Mouse (Mus musculus): ENCODE data around the gene Dus3l. TPM values are rescaled to one million over a fixed set of nuclear protein-coding genes. Genes with fewer than 3 reads are reported as not detected.

Gene Dus3l
- total RNA-seq, 2 experiments from 2014 or later: 69.0 to 73.5 TPM

DNA sequence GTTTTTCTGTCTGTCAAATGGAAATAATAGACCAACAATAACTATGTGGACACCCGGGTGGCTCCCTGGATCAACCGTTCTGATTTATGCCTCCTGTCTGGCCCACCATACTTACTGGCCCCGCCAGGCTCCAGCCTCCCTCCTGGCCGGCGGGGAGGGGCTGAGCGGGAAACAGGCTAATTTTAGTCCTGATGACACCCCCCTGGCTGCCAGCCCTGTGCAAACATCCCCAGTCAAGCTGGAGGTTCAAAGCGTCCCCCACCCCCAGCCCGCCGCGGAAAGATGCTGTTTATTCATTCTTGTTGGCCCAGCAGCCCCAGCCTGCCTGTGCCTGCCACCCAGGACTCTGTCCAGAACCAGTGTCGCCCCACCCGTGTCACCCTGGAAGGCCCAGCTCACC, 36.4 kb upstream of the Dus3l start:
- Histone ChIP-seq H3K4me3 (no peak overlapping the region), H3K27ac (no peak overlapping the region)
- intact Hi-C loops (cut with DNase I): no loop called here
- no peak for DNase-seq (ENCODE audit: extremely low spot score in 1 of 2, low spot score in 2 of 2)
- no peak for TF ChIP-seq CTCF (IDR thresholded peaks at IDR 0.05)

GRCm38 (mm10) chr17:56729151-56729550, 35.4 kb upstream of the Dus3l start:
- intact Hi-C loops (cut with DNase I): no loop called here
- DNase-seq (ENCODE audit: extremely low spot score in 1 of 2, low spot score in 2 of 2): no peak
- TF ChIP-seq CTCF (IDR thresholded peaks at IDR 0.05): no peak
- Histone ChIP-seq H3K27ac (no peak overlapping the region), H3K4me3 (no peak overlapping the region)

DNA sequence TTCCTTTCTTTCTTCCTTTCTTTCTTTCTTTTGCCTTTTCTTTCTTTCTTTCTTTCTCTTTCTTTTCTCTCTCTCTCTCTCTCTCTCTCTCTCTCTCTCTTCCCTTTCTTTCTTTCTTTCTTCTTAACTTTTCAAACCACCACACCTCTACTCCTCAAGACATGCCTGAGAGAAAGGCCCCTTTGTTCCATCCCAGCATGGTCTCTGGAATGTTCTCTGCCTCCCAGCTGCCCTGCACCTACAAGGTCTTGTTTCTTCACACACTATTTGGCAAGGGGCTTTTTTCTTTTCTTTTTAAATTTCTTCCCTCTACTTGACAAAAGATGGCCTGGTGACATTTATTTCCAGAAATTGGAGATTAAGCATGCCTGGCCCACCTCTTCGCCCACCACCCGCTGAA, 34.9 kb upstream of the Dus3l start:
- no peak overlapping the region for H3K27ac ChIP-seq
- DNase-seq (ENCODE audit: extremely low spot score in 1 of 2, low spot score in 2 of 2): no peak
- intact Hi-C loops (cut with DNase I): no loop called here
- no peak for TF ChIP-seq CTCF (IDR thresholded peaks at IDR 0.05)
- H3K4me3 ChIP-seq: no peak overlapping the region

DNA sequence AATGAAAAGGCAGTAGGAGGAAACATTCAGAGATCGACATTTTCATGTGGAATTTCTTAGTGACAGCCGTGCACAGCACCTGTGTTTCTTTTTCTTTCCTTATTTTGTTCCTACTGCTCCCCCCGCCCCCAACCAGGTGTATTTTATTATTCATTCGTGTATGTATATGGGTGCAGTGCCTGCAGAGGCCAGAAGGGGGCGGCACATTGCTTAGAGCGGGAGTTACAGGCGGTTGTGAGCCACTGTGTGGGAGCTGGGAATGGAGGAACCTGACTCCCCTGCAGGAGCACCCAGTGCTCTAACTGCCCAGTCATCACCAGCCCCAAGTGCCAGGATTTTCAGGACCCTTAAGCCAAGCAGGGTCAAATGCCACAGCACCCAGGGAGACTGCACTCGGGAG, 28.0 kb upstream of the Dus3l start:
- intact Hi-C loops (cut with DNase I): no loop called here
- peak; percentile 27 for TF ChIP-seq CTCF (IDR thresholded peaks at IDR 0.05)
- Histone ChIP-seq H3K27ac (no peak overlapping the region), H3K4me3 (no peak overlapping the region)
- no peak for DNase-seq (ENCODE audit: extremely low spot score in 1 of 2, low spot score in 2 of 2)

DNA sequence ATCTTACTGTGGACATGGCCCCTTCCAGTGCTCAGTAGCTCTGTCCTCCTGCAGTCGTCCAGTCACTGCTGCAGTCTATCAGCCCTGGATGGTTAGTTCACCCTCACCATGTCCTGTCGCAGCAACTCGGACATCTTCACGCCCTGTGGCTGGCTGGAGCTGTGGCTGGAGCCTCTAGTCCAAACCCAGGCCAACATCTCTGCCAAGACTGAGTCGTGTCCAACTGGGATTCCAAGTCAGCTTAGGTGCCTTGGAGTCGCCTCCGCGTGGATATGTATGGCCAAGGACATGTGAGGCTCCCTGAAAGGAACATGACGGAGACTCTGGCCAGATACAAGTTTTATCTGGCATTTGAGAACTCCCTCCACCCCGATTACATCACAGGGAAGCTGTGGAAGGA, 26.3 kb upstream of the Dus3l start:
- no peak for DNase-seq (ENCODE audit: extremely low spot score in 1 of 2, low spot score in 2 of 2)
- H3K27ac ChIP-seq: no peak overlapping the region
- TF ChIP-seq CTCF (IDR thresholded peaks at IDR 0.05): no peak
- intact Hi-C loops (cut with DNase I): no loop called here
- no peak overlapping the region for H3K4me3 ChIP-seq

- Histone ChIP-seq H3K27ac (no peak overlapping the region), H3K4me3 (no peak overlapping the region)
- no peak for DNase-seq (ENCODE audit: extremely low spot score in 1 of 2, low spot score in 2 of 2)
- intact Hi-C loops (cut with DNase I): no loop called here
- no peak for TF ChIP-seq CTCF (IDR thresholded peaks at IDR 0.05)
These were observed 24.3 kb upstream of the Dus3l start for GRCm38 (mm10) chr17:56740118-56740787.

- no peak for TF ChIP-seq CTCF (IDR thresholded peaks at IDR 0.05)
- Histone ChIP-seq H3K4me3 (no peak overlapping the region), H3K27ac (no peak overlapping the region)
- DNase-seq (ENCODE audit: extremely low spot score in 1 of 2, low spot score in 2 of 2): no peak
- intact Hi-C loops (cut with DNase I): no loop called here
These were observed 23.8 kb upstream of the Dus3l start for GRCm38 (mm10) chr17:56740788-56741160.

GRCm38 (mm10) chr17:56744173-56744572, 20.4 kb upstream of the Dus3l start:
- intact Hi-C loops (cut with DNase I): no loop called here
- no peak for DNase-seq (ENCODE audit: extremely low spot score in 1 of 2, low spot score in 2 of 2)
- H3K4me3 ChIP-seq: no peak overlapping the region
- no peak for TF ChIP-seq CTCF (IDR thresholded peaks at IDR 0.05)
- no peak overlapping the region for H3K27ac ChIP-seq

DNA sequence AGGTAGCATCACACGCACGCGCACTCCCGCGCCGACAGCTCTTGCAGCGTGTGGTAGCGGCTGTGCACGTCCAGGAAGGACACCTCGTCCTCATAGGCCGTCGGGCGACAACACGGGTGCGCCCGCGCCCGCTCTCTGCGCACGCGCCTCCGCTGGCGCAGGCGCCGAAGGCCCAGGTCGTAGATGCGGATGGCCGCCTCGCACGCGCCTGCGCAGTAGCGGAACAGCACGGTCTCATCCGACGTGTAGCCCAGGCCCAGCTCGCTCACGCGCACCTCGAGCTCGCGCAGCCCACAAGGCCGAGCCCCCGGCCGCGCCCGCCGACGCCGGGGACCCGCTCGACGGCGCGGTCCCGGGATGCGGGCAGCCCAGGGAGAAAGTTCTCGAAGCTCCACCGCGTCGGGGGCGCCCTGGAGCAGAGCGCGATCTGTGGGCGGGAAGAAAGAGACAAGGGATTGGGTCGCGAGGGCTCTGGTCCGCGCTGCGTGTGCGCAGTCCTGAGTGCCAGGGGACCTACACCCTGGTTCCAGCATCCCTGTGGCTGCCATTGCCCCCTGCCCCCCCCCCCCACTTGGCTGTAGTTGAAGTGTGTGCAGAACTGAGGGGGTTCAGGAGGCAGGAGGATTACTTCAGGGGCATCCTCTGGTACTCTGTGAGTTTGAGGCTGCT, 13.0 kb upstream of the Dus3l start:
- H3K4me3 ChIP-seq: no peak overlapping the region
- no peak for TF ChIP-seq CTCF (IDR thresholded peaks at IDR 0.05)
- no peak for DNase-seq (ENCODE audit: extremely low spot score in 1 of 2, low spot score in 2 of 2)

DNA sequence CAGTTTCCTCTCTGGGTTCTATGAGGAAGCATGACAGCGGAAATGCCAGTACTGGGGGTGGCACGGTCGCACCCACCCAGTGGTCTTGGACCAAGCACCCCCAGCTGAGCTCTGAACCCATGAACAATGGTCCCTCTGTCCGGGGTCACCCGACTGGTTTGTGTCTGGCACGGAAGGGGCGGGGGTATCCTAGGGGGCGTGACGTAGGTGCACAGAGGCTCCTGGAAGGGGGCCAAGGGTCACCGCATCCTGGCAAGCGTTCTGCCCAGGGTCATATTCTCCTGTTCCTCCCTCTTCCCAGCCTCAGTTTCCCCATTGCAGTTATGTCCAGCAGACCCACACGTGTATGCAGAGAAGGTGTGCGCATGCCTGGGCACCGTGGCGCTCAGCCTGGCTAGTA, 11.1 kb upstream of the Dus3l start:
- no peak for DNase-seq (ENCODE audit: extremely low spot score in 1 of 2, low spot score in 2 of 2)
- no peak overlapping the region for H3K27ac ChIP-seq
- TF ChIP-seq CTCF (IDR thresholded peaks at IDR 0.05): no peak
- intact Hi-C loops (cut with DNase I): no loop called here
- no peak overlapping the region for H3K4me3 ChIP-seq

More for the DNA sequence above, 13.0 kb upstream of the Dus3l start:
- no peak overlapping the region for H3K27ac ChIP-seq
- intact Hi-C loops (cut with DNase I): no loop called here

DNA sequence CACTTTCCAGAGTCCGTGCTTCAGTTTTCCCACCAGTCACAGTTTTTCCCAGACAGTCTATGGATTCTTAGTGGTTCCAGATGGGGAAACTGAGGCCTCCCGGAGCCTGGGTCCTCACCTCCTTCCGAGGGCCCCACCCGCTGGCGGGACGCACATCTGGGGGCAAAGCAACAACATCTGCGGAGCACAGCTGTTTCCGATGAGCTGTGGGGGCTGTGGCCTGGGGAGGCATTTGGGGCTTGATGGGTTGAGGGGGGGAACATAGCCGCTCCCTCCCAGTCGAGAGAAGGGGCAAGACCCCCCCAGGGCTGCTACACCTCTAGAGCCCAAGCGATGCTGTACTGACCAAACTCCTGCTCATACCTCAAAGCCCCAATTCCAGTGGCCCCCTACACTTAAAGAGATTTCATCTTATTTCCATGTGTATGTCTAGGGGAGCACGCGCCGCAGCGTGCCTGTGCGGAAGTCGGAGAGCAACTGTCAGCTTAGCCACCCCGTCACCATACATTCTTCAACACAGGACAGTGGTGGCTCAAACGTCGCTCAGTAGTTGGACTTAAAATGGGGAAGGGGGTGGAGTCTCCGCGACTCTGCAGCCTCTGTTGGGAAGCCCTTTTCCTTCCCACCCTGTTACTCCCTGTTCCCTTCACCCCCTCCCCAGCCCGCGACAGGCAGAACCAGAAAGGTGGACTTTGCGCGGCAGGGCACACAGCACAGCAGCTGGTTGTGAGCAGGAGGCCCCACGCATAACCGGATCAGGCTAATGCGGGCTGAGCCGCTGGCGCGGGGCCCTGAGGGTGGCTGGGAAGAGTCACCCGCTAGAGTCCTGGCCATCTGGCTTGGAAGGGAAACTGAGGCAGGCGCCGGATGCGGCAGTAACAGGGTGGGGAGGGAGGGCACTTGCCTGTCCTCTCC, 10.0 kb upstream of the Dus3l start:
- intact Hi-C loops (cut with DNase I): no loop called here
- Histone ChIP-seq H3K27ac (no peak overlapping the region), H3K4me3 (no peak overlapping the region)
- no peak for DNase-seq (ENCODE audit: extremely low spot score in 1 of 2, low spot score in 2 of 2)
- TF ChIP-seq CTCF (IDR thresholded peaks at IDR 0.05): no peak

Data from left cerebral cortex, adult 2 months (tissue).